Mouse (Mus musculus) kidney, adult 2 months (tissue): Measurements from ENCODE around the gene Usp16. TPM values are rescaled to one million over a fixed set of nuclear protein-coding genes. Genes with fewer than 3 reads are reported as not detected.
"Not testable (repeated sequence)": the region's sequence is repeated elsewhere in the genome, so short reads cannot be mapped to it uniquely, and the experiment has no call there.

Experiments used
- DNase-seq: peaks from one replicate; pipeline ENCODE4 v3.0.0; 2021
- H3K27ac ChIP-seq: fragments of 200-500 bp; 2 replicates; pipeline ENCODE4 v1.5.1; 2012; ENCODE audit warnings: low read depth, low read length, control low read depth, inconsistent platforms; ENCODE audit not compliant: insufficient read depth
- H3K27me3 ChIP-seq: fragments of 200-500 bp; replicated peaks from 2 replicates; pipeline ENCODE4 v1.6.1; 2012; ENCODE audit warnings: mild to moderate bottlenecking, moderate library complexity, low read length, inconsistent platforms; ENCODE audit not compliant: control insufficient read depth, insufficient read depth
- H3K36me3 ChIP-seq: fragments of 200-500 bp; 2 replicates; pipeline ENCODE4 v1.6.1; 2012; ENCODE audit warnings: mild to moderate bottlenecking, moderate library complexity, low read length, inconsistent platforms; ENCODE audit not compliant: control insufficient read depth, insufficient read depth
- H3K4me1 ChIP-seq: fragments of 200-500 bp; 2 replicates; pipeline ENCODE4 v1.6.1; 2011; ENCODE audit warnings: low read length; ENCODE audit not compliant: control insufficient read depth, insufficient read depth
- H3K4me3 ChIP-seq: fragments of 200-500 bp; 2 replicates; pipeline ENCODE4 v1.5.1; 2011; ENCODE audit warnings: mild to moderate bottlenecking, low read depth, low read length, control low read depth; ENCODE audit not compliant: insufficient read depth
- CTCF ChIP-seq: fragments of 200-500 bp; conservative IDR thresholded peaks from 2 replicates; pipeline ENCODE4 v1.5.1; 2011; ENCODE audit warnings: low read depth, mild to moderate bottlenecking, control low read depth, low read length, moderate library complexity, mixed read lengths; ENCODE audit not compliant: insufficient read depth, insufficient read length
- POLR2A ChIP-seq: fragments of 200-500 bp; IDR thresholded peaks from one replicate; pipeline ENCODE4 v1.6.1; 2011; ENCODE audit warnings: low read depth, low read length, control low read depth
- WGBS: fragments of 180-500 bp; shearing (Covaris S2); methylation state at CpG from one replicate; pipeline ENCODE4 v1.1.7; 2018; 5-methylcytosine and 5-hydroxymethylcytosine counted together
- polyA plus RNA-seq: library from polyadenylated mRNA; depleted of rRNA; stranded (reverse); fragments of >200 nt; gene quantifications from 2 replicates; pipeline ENCODE4 v1.2.3, GENCODE M21; 2012

The Usp16 gene
- polyA plus RNA-seq, 1 experiment, result 19.5 TPM

GRCm38 (mm10) chr16:87486739-87487138 is 32.2 kb downstream of the Usp16 start:
- TF ChIP-seq POLR2A (no peak), CTCF (no peak)
- no peak for DNase-seq
- Histone ChIP-seq H3K27me3 (no peaks in the 10 kb centered on the region), H3K4me3 (no peak overlapping the region), H3K36me3 (peaks cover 27% of the 10 kb centered on the region), H3K27ac (no peak overlapping the region), H3K4me1 (no peaks in the 10 kb centered on the region)
- WGBS, result 94% methylated on average over 5 of the region's 5 CpGs

- Histone ChIP-seq H3K27ac (no peak overlapping the region), H3K4me1 (no peaks in the 10 kb centered on the region), H3K27me3 (no peaks in the 10 kb centered on the region), H3K4me3 (no peak overlapping the region), H3K36me3 (peaks cover 20% of the 10 kb centered on the region)
- TF ChIP-seq CTCF (no peak), POLR2A (no peak)
- no peak for DNase-seq
- 72% methylated on average over 2 of the region's 2 CpGs for WGBS
These were observed 34.1 kb downstream of the Usp16 start for GRCm38 (mm10) chr16:87488605-87489004.

- H3K27ac ChIP-seq, H3K4me1 ChIP-seq, H3K4me3 ChIP-seq, DNase-seq, H3K36me3 ChIP-seq, H3K27me3 ChIP-seq: not testable (repeated sequence)
- WGBS, result 84% methylated on average over 12 of the region's 12 CpGs
These were observed 37.8 kb downstream of the Usp16 start for GRCm38 (mm10) chr16:87492191-87492792.

GRCm38 (mm10) chr16:87494955-87495655 is 40.6 kb downstream of the Usp16 start:
- 1% methylated on average over 39 of the region's 39 CpGs for WGBS
- H3K27me3 ChIP-seq, result no peaks in the 10 kb centered on the region
- TF ChIP-seq CTCF, result no peak
- H3K4me1 ChIP-seq, result peaks cover 8% of the 10 kb centered on the region; the same call in 1 of the 2 replicates
- no peak for DNase-seq
- peak overlapping the region; percentile 65 for H3K27ac ChIP-seq
- peak overlapping the region; percentile 85 for H3K4me3 ChIP-seq
- peaks cover 1% of the 10 kb centered on the region for H3K36me3 ChIP-seq

GRCm38 (mm10) chr16:87495716-87496447 is 41.4 kb downstream of the Usp16 start, which contains the start of gene Cct8:
Gene Cct8 (minus strand): TSS chr16:87495873.
- TF ChIP-seq POLR2A, result peak; percentile 49
- TF ChIP-seq CTCF, result no peak
- Histone ChIP-seq H3K4me1 (peaks cover 8% of the 10 kb centered on the region; the same call in 1 of the 2 replicates), H3K4me3 (peak within 1 kb of the TSS; percentile 85), H3K36me3 (no peaks in the 10 kb centered on the region), H3K27ac (peak within 1 kb of the TSS; percentile 74), H3K27me3 (no peaks in the 10 kb centered on the region)
- under 1% methylated on average over 48 of the region's 48 CpGs for WGBS
- DNase-seq, result peak; percentile 99

- WGBS, result 96% methylated on average over 2 of the region's 2 CpGs
These were observed 42.2 kb downstream of the Usp16 start for GRCm38 (mm10) chr16:87496728-87497127.

GRCm38 (mm10) chr16:87497171-87497570 is 42.7 kb downstream of the Usp16 start:
- Histone ChIP-seq H3K36me3 (no peaks in the 10 kb centered on the region), H3K27me3 (no peaks in the 10 kb centered on the region), H3K27ac (no peak overlapping the region), H3K4me1 (peaks cover 8% of the 10 kb centered on the region; the same call in 1 of the 2 replicates), H3K4me3 (no peak overlapping the region)
- WGBS, result 85% methylated on average over 6 of the region's 6 CpGs
- DNase-seq, result no peak
- TF ChIP-seq POLR2A (no peak), CTCF (no peak)

More at GRCm38 (mm10) chr16:87496728-87497127, 42.2 kb downstream of the Usp16 start:
- Histone ChIP-seq H3K36me3 (no peaks in the 10 kb centered on the region), H3K27me3 (no peaks in the 10 kb centered on the region), H3K4me3 (peak overlapping the region; percentile 9; the same call in 1 of the 2 replicates), H3K4me1 (peaks cover 8% of the 10 kb centered on the region; the same call in 1 of the 2 replicates), H3K27ac (no peak overlapping the region)
- DNase-seq, result no peak
- no peak for TF ChIP-seq POLR2A
- TF ChIP-seq CTCF, result no peak
